Mouse (Mus musculus) urinary bladder, postnatal 36 days (tissue): ENCODE data around the gene Snd1.

Source experiments
- DNase-seq, 2 experiments: peaks; one replicate each; pipeline ENCODE4 v3.0.0; 2022; ENCODE audit warnings: low spot score in 2 of 2, mixed read lengths in 1 of 2

Snd1 gene

DNA sequence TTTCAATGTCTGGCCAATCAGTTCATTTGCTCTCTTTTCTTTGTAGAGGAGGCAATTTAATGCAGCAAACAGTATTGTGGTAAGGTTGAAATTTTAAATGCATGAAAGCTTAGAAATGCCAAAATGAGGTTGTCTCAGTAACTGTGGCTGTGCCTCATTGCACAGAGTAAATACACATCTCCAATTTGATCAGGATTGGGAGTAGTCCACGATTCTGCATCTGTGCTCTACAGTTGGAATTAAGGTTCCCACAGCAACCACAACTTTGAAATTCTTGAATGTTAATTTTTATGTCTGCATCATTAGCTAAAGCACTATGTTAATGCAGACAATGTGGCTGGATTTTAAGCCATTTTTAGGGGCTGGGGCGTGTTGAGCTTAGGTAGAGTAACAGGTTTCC, 72.0 kb downstream of the Snd1 start:
- no peak for DNase-seq

DNA sequence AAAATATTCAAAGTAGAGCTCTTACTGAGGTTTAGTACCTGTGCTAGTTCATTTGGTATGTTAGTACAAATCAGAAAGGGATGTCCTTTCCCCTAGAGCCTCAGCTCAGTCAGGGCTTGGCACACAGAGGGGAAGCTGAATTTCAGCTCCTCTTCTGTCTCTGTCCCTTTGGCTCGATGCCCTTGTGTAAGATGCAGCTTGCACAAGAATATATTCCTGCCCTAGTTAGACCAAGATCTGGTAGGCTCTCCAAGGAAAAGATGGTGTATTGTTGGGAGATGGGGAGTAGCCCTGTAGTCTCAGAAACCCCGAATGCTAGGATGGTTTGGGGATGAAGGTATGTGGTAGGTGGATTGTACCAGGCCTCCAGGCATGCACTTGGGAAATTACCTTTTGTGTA, 74.4 kb downstream of the Snd1 start:
- peak in 1 of 2 experiments; percentile 19 for DNase-seq

DNA sequence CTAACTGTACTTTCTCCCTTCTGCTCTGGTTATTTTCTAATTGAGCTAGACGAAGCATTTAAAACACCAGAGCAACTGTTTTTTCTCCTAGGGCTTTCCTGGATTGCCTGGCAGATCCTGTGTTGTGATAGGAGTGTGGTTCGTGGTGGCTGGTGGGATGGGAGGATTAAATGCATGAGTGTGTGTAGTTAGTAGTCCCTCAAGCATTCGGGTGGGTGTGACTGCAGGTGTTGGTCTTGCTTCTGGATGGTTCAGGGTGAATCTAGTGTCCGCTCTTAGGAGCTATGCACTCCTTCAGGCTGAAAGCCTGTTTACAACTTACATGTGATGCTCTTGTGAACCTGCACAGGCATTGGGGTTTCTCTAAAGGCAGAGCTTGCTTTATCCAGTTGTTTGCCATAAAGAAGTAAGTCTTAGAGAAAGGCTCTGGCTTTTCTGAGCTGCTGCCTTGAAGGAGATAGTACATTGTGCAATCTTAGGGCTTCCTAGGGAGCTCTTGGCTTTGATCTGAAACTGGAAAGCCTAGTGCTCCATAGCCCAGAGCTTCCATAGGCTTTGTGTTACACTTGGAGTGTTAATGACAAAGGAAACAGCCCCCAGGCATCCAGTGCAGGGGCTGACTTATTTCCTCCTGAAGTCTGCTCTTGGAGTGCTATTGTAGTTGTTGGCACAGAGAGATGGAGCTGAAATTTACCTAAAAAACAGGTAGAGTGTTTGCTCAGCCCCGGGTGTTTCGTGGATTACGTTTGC, 75.5 kb downstream of the Snd1 start:
- no peak for DNase-seq

DNA sequence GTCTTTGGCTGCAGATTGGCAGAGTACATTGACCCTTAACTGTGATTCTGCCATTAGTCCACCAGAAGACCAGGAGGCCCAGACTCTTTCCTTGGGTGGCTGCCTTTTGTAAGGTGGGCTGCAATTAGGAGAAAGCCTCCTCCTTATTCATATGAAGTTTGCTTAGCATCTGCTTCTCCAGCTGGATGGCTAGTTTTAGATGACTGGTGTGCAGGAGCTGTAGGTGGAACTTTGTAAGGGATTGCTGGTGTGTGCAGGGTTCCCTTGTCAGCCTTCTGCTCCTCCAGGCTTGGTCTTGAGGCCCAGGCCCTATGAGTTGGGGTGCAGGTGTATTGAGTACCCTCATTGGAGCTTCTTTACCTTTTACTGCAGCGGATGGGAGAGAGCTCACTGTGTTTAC, 79.5 kb downstream of the Snd1 start:
- no peak for DNase-seq

DNA sequence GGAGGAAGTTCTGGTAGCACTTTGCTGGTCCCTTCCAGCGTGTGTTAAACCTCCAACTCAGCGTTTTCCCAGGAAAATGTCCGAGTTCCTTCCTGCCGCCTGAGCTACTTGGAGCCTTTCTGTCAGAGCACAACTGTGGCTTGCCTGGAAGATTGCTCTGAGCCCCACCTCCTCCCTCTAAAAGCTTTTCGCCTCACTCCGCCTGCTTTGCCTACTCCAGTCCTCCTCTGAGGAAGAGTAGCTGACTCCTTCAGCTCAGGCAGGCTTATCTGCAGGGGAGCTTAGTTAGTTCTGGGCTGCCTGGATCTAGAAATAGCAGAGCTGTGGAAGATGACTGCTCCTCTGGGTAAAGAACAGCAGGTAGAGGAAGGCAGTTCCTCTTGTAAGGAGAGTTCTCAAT, 80.1 kb downstream of the Snd1 start:
- DNase-seq: no peak

DNA sequence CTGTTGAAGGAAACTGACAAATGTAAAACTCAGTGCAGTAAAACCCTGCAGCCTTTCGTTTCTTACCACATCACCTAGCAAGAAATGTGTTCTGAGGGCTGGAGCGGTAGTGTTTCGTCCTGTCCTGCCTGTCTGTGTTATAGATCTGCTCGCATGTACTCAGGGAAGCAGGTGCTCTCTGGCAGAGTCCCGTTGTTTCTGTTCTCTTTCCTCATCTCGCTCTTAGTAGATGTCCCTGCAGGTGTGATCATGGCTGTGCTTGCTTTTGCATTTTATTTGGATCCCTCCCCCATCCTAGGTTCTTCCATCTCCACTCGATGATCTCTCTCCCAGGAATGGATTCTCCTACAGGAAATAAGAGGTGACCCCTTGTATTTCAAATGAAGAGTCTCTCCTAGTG, 80.5 kb downstream of the Snd1 start:
- DNase-seq: no peak

DNA sequence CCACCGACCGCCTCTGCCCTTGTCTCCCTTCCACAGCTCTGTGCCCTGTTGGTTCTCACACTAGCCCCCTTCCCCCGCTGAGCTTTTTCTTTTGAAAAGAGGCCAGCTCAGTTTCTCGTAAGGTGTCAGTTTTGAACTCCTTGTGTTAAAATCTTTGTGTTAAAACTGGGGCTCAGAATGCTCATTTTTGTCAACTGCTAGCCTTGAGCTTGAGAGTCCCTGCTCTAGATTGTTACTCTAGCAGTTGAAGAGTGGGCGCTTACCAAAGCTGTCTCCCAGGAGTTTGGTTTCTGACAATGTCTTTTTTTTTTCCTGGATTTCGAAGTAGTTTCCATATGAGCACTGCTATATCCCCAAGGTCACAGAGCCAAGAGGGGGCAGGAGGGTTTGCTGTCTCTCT, 82.8 kb downstream of the Snd1 start:
- no peak for DNase-seq

DNA sequence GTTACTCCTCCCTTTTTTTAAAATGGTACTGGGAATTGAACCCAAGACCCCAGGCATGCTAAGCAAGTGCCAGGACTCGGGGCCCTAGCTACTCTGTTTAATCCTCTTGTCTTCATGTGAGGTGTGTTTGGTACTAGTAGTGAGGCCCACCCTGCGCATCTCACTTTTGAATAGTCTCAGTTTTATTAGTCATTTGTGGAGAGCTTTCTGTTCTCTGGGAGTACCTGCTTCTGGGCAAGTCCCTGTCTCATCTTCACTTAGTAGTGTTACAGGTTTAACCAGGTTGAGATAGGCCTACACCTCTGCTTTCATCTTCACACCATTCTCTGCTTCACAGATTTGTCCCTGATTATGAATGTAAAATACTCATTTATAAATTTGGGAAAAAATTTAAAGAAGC, 84.5 kb downstream of the Snd1 start:
- no peak for DNase-seq

DNA sequence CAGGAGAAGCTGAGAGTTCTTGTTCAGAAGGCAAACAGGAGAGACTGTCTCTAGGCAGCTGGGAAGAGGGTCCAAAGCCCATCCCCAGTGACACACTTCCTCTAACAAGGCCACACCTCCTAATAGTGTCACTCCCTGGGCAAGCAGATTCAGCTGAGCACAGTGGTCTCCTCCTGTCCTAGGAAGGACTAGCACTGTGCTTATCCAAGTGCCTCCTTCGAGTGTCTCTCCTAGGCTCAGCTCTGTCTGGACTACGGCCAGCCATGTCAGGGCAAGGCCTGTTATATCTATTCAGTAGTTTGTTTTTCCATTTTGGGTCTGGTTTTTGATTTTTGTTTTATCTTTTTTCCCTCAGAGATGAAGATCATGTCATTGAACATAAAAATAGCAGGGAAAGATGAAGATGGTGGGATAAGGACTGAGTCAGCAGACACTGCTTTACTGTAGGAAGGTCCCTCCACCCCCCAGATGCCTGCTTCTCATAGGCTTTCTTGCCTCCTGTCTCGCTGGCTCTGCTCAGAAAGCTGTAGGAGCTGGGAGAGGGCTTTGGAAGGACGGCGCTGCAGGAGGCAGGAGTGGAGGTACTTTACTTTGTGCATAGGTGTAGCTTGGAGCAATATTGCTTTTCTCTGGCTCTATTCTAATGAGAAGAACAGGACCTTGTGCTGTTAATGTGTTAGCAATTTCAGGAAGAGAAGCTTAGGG, 86.5 kb downstream of the Snd1 start:
- no peak for DNase-seq

DNA sequence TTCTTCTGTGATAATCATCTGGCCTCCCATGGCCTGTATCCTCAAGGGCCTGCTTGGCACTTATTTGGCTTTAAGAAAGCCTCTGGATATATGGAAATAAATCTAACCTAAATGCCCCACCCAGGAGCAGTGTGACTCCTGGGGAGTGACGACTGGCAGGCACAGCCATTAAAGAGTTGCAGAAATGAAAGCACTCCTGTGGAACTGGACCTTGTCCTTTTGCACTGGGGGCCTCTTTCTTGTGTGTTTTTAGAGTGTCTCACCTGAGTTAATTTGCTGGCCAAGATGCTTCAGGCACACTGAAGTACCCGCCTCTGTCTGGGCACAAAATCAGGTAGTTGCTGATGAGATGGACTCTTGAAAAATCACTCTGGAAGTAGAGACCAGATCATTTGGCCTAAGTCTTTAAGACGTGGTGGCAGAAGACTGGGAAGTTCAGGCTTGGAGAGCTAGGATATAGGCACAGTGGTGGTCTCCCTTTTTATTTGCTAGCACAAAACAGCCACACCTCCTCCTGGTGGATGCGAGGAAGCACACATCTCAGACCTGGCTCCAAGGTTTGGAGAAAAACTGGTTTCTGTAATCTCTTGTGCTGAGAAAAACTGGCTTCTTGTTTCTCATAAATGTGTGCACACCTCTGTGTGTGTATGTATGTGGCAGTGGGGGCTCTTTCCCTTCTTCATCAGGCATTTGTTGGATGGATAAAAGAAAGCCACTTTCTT, 87.5 kb downstream of the Snd1 start:
- DNase-seq: no peak

DNA sequence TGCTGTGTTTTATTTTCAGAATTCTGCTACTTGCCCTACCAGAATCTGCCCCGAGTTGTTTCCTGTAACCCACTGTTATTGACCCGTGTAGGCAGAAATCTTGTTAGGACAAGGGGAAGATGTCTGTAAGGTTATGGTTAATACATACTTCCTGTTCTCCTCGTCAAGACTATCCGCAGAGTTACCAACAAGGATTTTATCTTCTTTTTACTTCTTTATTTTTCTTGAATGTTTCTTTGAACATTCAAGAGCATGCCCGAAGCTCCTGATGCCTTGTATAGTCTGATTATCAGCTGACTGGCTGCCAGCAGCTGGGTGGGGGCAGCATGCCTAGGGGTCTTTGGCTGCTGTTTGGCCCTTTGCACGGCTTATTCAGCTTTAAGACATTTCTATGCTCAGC, 93.0 kb downstream of the Snd1 start:
- DNase-seq: no peak

DNA sequence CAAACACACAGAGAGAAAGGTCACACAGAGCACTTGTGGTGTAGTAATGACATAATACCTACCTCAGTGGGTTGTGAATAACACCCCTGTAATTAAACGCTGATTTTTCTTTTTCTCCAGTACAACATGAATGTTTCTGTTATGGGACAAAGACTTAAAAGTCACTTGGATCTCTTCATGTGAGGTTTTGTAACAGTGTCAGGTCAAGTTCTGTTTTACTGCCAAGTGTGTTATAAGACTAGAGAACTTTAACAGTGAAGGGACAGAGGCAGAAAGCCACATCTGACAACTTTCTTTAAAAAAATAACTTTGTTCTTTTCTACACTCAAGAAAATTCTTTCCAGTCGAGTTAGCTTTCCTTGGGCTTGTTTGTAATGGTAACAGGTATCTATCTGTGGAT, 97.0 kb downstream of the Snd1 start:
- DNase-seq: no peak

DNA sequence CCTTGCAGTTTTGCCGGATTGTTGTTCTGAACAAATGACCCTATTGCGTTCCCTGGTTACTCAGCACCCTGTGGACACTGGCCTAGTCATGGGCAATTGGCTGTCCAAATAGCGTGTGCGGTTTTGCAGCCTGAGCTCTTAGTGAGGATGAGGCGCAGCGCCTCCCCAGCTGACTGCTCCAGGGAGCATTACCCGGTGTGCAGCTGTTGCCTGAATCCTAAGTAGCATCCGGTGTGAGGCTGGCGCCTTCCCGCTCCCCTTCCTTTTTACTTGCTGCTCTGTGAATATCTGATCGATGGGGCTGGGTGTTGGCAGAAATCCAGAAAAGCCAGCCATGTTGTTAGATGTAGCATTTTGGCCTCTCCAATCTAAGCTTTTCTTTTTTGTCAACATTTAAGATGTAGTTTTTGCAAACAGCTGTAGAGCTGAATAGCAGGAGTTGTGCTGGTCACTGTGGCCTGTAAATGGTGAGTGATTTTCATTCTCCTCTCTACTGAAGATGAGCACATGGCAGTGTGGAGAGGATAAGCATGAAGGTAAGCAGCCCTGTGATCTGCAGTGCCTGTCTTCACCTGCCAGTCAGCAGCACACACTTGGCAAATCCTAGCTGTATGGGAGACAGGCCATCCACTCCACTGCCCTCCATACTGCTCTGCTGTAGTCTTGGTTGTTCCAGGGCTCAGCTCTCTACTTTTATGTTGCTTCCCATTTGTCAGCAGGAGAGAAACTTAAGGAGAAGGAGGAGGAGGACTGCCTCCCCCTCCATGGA, 98.2 kb downstream of the Snd1 start:
- DNase-seq: no peak

DNA sequence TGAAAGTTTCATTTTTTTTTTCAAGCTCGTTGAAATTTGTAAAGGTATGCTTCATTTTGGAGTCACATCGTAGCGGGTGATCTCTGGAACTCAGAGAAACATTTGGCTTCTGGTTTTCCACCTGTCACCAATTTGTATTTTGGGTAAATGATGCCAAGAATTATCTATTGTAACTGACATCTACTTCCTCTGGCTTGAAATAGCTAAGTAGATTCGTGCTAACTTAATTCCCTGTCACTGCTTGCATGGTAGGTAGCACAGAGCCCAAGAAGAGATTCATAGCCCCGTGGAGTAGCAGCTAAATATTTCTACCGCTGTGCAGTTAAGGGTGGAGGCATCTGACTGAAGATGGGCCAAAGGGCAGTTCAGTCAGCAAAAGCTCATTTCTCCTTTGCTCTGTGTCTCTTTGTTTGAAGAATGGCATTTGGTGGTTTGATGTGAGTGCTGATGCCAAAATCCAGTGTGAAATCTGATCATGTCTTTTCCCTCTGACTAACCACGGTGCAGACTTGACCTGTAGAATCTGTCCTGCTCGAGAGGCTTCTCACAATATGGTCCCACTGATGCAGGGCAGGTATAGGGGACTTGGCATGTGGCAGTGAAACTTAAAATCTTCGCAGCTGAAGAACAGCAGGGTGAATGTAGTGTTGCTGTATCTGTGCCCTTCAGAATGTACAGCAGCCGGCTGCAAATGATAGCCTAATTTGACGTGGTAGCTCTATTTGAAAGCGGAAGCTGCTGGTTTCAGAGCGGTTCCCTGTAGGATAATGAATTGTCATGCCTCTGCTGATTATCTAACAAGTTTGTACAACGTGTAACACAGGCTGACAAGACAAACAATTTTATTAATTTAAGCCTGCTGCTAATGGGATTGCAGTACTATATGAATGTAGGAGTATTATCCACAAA, 101.7 kb downstream of the Snd1 start:
- DNase-seq: no peak

DNA sequence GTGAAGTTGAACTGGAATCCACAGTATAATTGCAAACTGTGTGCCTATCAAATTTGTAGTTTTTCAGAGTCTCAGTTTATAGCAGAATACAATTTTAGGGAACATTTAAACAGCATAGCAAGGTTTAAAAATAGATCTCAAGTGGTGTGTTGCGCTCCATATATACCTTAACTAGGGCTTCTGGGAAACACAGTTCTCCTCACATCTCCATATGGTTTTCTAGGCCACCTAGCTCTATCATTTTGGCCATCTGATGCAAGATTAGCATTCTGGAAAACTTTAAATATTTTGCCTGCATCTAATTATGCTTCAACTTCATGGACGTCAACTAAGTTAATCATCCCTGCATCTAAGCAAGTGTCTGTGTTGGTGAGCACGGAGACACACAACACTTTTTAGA, 107.9 kb downstream of the Snd1 start:
- DNase-seq: no peak

DNA sequence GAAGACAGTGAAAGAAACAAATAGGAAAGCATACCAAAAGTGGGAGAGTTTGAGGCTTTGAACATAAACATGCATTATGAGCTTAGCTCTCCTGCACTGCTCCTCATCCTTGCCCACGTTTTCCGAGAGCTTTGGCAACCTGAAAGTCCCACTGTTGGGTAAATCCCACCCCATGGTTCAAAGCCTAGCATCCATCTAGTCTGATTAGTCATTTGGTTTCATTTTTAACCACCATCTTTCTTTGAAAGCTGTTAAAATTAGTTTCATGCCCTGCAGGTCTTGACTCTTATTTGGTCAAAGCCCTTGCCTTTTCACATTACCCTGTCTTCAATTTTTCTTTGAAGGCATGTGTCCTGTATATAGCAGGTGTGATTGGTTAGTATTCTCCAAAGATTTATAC, 108.5 kb downstream of the Snd1 start:
- DNase-seq: no peak

DNA sequence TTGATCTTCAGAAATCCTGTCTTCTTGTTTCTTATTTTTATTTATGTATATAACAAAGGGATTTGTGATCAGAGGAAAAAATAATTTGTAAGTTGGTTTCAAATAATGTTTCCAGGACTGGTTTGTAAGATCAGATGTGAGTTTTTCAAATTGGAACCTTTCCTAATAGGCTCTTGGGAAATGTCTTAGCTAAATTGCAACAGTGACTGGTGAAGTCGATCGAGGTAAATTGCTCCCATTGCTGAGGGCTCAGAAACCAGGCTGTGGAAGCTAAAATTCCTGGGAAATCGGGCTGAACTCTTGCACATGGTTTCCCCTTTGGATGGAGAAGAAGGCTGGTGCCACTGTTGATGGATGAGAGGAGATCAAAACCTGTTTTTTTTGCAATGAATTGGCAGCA, 111.9 kb downstream of the Snd1 start:
- DNase-seq: no peak

DNA sequence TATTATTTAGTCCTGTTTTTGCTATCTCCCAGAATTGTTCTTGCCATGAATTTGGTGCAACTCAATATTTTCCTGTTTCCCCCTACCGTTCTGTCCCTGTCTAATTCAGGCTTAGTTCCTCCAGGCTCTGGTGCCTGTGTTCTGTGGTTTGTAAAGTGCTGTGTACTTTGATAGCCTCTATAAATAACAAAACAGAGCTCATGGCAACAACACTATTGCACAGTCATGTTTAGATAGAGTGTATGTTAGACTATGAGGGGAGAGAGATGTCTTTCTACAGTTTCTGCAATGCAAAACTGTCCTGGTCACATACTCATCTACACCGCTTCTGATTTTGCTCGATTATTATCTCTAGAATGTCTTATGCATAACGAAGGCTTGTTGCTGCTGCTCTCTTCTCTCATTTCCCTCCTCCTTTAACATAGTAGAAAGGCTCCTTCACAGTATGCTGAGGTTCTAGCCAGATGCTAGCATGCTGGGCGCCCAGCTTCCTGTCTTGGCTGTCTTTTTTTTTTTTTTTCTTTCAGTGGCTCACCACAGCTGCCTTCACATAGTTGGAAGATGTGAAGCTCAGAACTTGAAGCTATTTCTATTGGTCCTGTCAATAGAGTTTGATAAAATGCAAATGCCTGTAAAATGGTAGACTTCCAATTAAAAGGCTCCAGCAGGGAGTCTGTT, 113.7 kb downstream of the Snd1 start:
- no peak for DNase-seq

DNA sequence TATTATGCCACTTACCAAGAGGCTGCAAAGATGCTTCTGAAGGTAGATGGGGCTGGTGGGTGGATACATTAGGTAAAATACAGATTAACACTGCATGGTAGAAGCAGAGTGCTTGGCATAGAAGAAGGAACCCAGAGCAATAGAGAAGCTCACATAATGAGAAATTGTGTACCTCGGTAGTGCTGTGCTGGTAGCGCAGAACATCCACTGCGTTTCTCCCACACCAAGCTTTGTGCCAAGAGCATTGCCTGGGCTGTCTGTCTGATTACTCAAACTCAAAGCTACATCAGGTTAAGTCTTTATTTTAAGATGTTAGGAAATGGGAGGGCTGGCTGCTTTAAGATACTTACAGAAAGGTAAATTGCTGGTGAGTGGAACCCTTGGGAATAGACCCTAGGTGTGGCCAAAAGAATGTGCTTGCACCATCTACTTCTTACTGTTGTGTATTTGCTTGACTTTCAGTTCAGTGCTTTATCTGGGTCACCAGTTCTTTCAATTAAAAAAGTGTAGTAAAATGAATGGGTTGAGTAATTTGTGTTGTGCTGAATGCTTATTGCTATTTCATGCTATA, 117.5 kb downstream of the Snd1 start:
- no peak for DNase-seq

DNA sequence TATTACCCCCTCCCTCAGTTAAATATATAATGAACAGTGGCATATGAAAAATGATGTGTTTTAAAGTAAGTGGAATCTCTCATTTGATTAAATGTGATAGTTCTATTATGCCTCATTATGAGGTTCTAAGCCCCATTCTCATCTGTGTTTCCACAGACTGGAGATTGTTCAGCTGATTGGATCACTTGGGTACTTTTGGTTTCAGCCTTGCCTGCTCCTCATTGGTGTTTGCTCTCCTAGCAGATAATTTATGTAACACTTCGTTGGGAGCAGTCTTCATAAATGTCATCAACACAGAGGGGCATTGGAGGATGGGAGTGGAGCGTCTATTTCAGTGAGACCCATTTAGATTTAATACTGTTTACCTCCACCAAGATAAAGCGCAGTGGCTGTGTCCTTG, 118.8 kb downstream of the Snd1 start:
- DNase-seq: no peak
